Mouse (Mus musculus) left cerebral cortex, adult 11 months (tissue): ENCODE measurements around the gene Clps.

Experiments
- DNase-seq: peaks from one replicate; pipeline ENCODE4 v3.0.0; 2022; ENCODE audit warnings: low spot score

Clps gene

GRCm38 (mm10) chr17:28518615-28519071 lies 41.9 kb downstream of the Clps start:
- DNase-seq, result no peak

GRCm38 (mm10) chr17:28517956-28518614 lies 42.5 kb downstream of the Clps start:
- peak; percentile 86 for DNase-seq

- no peak for DNase-seq
Measured at GRCm38 (mm10) chr17:28517441-28517955, 43.1 kb downstream of the Clps start, which contains the start of gene Fkbp5. TSS of gene Fkbp5 (minus strand) at chr17:28517527.

- DNase-seq, result no peak
Measured at GRCm38 (mm10) chr17:28516881-28517280, 43.7 kb downstream of the Clps start.

- no peak for DNase-seq
Measured at GRCm38 (mm10) chr17:28515431-28516341, 44.9 kb downstream of the Clps start.

- no peak for DNase-seq
Measured at GRCm38 (mm10) chr17:28514555-28514954, 46.0 kb downstream of the Clps start.

- DNase-seq, result no peak
Measured at GRCm38 (mm10) chr17:28513844-28514243, 46.7 kb downstream of the Clps start.

GRCm38 (mm10) chr17:28513337-28513736 lies 47.2 kb downstream of the Clps start:
- no peak for DNase-seq

GRCm38 (mm10) chr17:28512696-28513095 lies 47.9 kb downstream of the Clps start:
- no peak for DNase-seq

- no peak for DNase-seq
Measured at GRCm38 (mm10) chr17:28511616-28512541, 48.7 kb downstream of the Clps start.

- no peak for DNase-seq
Measured at GRCm38 (mm10) chr17:28510445-28511342, 49.9 kb downstream of the Clps start.
